Mouse (Mus musculus): ENCODE measurements around the gene Hpca.

DNA sequence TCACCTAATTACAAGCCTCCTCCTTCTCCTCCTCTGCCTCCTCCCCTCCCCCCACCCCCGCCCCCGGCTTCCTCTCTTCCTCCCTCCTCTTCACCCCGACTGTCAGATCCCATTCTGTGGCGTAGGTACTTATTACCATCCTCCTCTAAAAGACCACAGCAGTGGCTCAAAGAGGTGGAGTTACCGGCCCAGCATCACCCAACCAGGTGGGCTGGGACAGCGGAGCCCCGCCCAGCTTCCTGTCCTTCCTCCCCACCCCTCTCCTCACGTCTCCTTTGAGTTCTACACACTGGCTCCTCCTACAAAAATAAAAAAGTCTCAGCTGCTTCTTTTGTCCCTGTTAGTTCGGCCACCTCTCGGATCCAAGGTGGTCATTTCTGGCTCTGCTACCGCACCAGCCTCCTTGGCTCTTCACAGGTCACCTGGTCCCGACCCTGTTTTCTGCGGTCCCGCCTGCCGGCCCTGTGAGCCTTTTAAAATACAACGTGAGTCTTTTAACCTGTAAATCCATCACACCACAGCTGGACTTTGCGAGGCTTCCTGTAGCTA lies 9.0 kb upstream of the Hpca start:
- no peak for TF ChIP-seq CTCF (IDR thresholded peaks at IDR 0.05; ENCODE audit: low read depth)
- no peak for TF ChIP-seq EP300 (optimal IDR thresholded peaks at IDR 0.05)

Measured in stomach, postnatal 0 days (tissue).